Mouse (Mus musculus): Measurements from ENCODE around the gene Rtf1. TPM values are rescaled to one million over a fixed set of nuclear protein-coding genes. Genes with fewer than 3 reads are reported as not detected.
A peak's percentile ranks its signal among the peaks of the same experiment; 100 is the strongest.

The Rtf1 gene
- polyA plus RNA-seq, 1 experiment from 2014 or later: 9.8 TPM

DNA sequence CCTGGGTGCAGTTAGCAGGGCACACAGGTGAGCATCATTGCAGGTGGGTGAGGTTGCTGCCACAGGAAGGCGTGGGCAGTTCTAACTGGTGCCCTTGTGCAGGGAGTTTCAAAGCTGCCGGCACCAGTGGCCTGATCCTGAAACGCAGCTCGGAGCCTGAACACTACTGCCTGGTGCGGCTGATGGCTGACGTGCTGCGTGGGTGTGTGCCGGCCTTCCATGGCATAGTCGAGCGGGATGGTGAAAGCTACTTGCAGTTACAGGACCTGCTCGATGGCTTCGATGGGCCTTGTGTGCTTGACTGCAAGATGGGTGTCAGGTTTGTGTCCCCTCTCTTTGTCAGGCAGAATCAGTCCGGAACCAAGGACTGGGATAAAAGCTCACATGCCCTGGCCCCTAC lies 74.4 kb downstream of the Rtf1 start:
- Histone ChIP-seq H3K4me1 (replicated peaks) (peaks cover 12% of the 10 kb centered on the region), H3K4me2 (no peak overlapping the region), H3K36me3 (replicated peaks) (no peaks in the 10 kb centered on the region), H3K9me3 (replicated peaks) (no peaks in the 10 kb centered on the region), H3K9ac (no peak overlapping the region), H3K4me3 (replicated peaks) (no peak overlapping the region), H3K27me3 (peaks cover 97% of the 10 kb centered on the region), H3K27ac (replicated peaks) (no peak overlapping the region)
- WGBS (ENCODE audit: insufficient replicate concordance): 66% methylated on average over 13 of the region's 13 CpGs
- no peak for ATAC-seq (ENCODE audit: insufficient read depth)

DNA sequence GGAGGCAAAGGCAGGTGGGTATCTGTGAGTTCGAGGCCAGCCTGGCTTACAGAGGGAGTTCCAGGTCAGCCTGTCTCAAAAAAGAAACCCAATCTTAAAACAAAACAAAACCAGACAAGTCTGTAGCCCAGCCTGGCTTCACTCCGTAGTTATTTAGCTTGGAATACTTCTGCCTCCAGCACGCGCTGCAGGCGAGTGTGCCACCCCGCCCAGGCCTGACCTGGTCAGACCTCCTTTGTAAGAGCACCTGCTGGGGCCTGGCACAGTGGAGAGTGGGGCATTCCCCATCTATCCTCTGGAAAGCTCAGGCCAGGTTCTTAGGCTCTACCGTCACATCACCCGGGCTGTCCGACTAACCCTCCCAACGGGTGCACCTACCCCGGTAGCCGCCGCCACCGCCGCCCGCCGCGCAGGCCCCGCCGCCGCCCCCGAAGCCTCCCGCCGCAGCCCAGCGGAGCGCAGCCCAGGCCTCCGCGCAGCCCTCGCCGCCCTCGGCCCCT lies 82.8 kb downstream of the Rtf1 start:
- Histone ChIP-seq H3K27me3 (peaks cover 100% of the 10 kb centered on the region), H3K9ac (no peak overlapping the region), H3K9me3 (replicated peaks) (no peaks in the 10 kb centered on the region), H3K36me3 (replicated peaks) (no peaks in the 10 kb centered on the region), H3K27ac (replicated peaks) (no peak overlapping the region), H3K4me3 (replicated peaks) (peak overlapping the region; percentile 55), H3K4me2 (peak overlapping the region; percentile 73), H3K4me1 (replicated peaks) (peaks cover 16% of the 10 kb centered on the region)
- peak; percentile 18; the same call in 1 of the 2 replicates for ATAC-seq (ENCODE audit: insufficient read depth)
- 6% methylated on average over 27 of the region's 31 CpGs for WGBS (ENCODE audit: insufficient replicate concordance)

DNA sequence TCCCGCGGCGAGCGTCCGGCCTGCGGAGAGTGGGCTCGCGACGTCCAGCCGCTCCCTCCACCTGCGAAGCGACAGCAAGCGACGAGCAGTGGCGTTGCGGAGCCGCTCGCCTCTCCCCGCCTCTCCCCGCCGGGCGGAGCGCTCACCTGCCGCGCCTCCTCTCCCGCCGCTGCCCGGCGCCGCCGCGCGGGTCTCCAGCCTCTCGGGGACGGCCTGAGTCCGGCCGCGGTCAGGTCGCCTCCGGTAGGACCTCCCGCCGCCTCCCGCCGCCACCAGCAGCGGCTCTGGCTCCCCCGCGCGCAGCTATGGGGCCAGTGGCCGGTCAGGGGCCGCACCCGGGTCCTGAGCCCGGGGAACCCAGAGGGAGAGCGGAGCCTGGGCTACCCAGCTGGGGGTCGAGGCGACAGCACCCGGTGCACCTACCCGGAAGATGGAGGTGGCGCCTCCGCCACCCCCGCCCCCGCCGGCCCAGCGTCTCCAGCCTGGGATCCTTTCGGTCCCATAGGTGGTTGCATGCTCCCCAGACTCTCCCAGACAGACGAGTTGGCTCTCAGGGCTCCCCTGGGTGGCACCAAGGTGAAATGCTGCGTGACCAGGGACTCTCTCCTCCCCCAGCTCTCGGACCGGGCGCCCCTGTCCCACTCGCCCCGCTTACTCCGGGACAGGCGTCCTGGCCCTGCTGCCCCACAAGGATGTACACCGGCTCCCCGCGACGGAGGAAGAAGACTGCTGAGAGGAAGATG lies 83.4 kb downstream of the Rtf1 start:
- ATAC-seq (ENCODE audit: insufficient read depth): peak; percentile 28
- H3K27me3 ChIP-seq: peaks cover 96% of the 10 kb centered on the region
- 1% methylated on average over 69 of the region's 77 CpGs for WGBS (ENCODE audit: insufficient replicate concordance)

DNA sequence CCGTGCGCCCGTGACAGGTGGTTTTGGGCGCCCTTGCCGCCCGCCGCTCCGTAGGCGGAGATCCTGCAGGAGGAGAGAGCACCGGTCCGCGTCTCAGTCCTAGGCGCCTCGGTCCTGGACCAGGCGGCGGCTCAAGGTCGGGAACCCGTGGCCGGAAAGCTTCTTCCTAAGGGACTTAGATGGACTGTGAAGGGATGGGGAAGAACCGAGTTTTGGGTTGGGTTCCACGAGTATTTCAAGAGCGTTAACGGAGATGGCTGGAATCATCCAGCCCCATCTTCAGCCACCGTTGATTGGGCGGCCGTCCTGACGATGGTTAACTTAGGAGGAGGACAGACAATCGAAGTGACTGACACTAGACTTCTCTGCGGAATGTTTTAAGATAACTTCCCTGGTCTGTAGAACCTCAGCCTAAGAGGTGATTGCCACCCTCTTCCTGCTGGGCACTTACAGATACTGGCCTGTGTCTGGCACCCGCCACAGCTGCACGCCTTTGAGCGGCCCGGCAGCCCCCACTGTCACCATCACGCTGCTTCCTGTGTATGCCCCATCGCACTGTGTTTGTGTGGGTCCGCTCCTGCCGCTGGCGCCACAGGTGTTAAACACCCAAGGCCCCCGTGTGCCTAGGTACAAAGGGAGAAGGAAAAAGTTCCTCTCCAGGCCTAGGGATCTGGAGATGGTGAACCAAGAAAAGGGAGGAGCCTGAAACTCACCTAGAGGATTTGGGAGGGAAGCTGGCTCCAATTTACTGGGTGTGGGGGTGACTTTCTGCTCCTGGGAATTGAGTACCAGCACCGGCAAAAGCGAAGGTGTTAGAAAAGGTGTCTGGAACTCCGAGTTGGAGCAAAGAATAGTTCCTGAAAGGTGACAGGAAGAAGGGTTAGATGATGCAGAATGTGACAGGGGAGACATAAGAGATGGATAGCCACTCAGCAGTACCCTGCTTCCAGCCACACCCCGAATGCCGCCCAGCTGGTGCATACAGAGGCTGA lies 84.3 kb downstream of the Rtf1 start:
- H3K9me3 ChIP-seq (replicated peaks): no peaks in the 10 kb centered on the region
- 0 out of 2 replicates have a peak, but pooled peaks cover 8% of the 10 kb centered on the region for H3K36me3 ChIP-seq (replicated peaks)
- H3K27ac ChIP-seq (replicated peaks): no peak overlapping the region
- no peak overlapping the region for H3K9ac ChIP-seq
- H3K4me1 ChIP-seq (replicated peaks): peaks cover 16% of the 10 kb centered on the region
- ATAC-seq (ENCODE audit: insufficient read depth): no peak
- 5% methylated on average over 44 of the region's 44 CpGs for WGBS (ENCODE audit: insufficient replicate concordance)
- H3K4me3 ChIP-seq (replicated peaks): peak overlapping the region; percentile 55
- H3K27me3 ChIP-seq: peaks cover 87% of the 10 kb centered on the region
- H3K4me2 ChIP-seq: peak overlapping the region; percentile 73

More for the DNA sequence above, 83.4 kb downstream of the Rtf1 start:
- no peaks in the 10 kb centered on the region for H3K9me3 ChIP-seq (replicated peaks)
- H3K4me3 ChIP-seq (replicated peaks): peak overlapping the region; percentile 55
- H3K4me2 ChIP-seq: peak overlapping the region; percentile 73
- peaks cover 16% of the 10 kb centered on the region for H3K4me1 ChIP-seq (replicated peaks)
- no peaks in the 10 kb centered on the region for H3K36me3 ChIP-seq (replicated peaks)
- H3K9ac ChIP-seq: no peak overlapping the region
- H3K27ac ChIP-seq (replicated peaks): no peak overlapping the region

GRCm38 (mm10) chr2:119760251-119760650 lies 85.4 kb downstream of the Rtf1 start, which contains the start of gene Ltk:
Gene Ltk (minus strand): TSS chr2:119760431.
- H3K27me3 ChIP-seq: peaks cover 76% of the 10 kb centered on the region
- H3K4me1 ChIP-seq (replicated peaks): peaks cover 16% of the 10 kb centered on the region
- H3K27ac ChIP-seq (replicated peaks): no peak within 1 kb of the TSS
- H3K9ac ChIP-seq: no peak within 1 kb of the TSS
- no peaks in the 10 kb centered on the region for H3K9me3 ChIP-seq (replicated peaks)
- WGBS (ENCODE audit: insufficient replicate concordance): 10% methylated on average over 9 of the region's 9 CpGs
- H3K4me3 ChIP-seq (replicated peaks): no peak within 1 kb of the TSS
- no peak within 1 kb of the TSS; the same call in 1 of the 2 replicates for H3K4me2 ChIP-seq
- ATAC-seq (ENCODE audit: insufficient read depth): no peak
- peaks cover 13% of the 10 kb centered on the region; the same call in 1 of the 2 replicates for H3K36me3 ChIP-seq (replicated peaks)

- ATAC-seq (ENCODE audit: insufficient read depth): no peak
- H3K9ac ChIP-seq: no peak overlapping the region
- 47% methylated on average over 1 of the region's 1 CpGs for WGBS (ENCODE audit: insufficient replicate concordance)
Measured at GRCm38 (mm10) chr2:119762276-119762675, 87.4 kb downstream of the Rtf1 start.

GRCm38 (mm10) chr2:119763924-119764323 lies 89.1 kb downstream of the Rtf1 start:
- H3K4me2 ChIP-seq: no peak overlapping the region
- 53% methylated on average over 4 of the region's 4 CpGs for WGBS (ENCODE audit: insufficient replicate concordance)
- no peaks in the 10 kb centered on the region for H3K9me3 ChIP-seq (replicated peaks)
- no peak for ATAC-seq (ENCODE audit: insufficient read depth)
- H3K4me1 ChIP-seq (replicated peaks): peaks cover under 1% of the 10 kb centered on the region; the same call in 1 of the 2 replicates
- no peak overlapping the region for H3K9ac ChIP-seq
- peaks cover 26% of the 10 kb centered on the region for H3K36me3 ChIP-seq (replicated peaks)
- peaks cover 39% of the 10 kb centered on the region for H3K27me3 ChIP-seq
- H3K4me3 ChIP-seq (replicated peaks): no peak overlapping the region
- no peak overlapping the region for H3K27ac ChIP-seq (replicated peaks)

More at GRCm38 (mm10) chr2:119762276-119762675, 87.4 kb downstream of the Rtf1 start:
- Histone ChIP-seq H3K9me3 (replicated peaks) (no peaks in the 10 kb centered on the region), H3K4me1 (replicated peaks) (peaks cover 16% of the 10 kb centered on the region), H3K27me3 (peaks cover 56% of the 10 kb centered on the region), H3K4me2 (no peak overlapping the region), H3K4me3 (replicated peaks) (no peak overlapping the region), H3K36me3 (replicated peaks) (peaks cover 18% of the 10 kb centered on the region), H3K27ac (replicated peaks) (no peak overlapping the region)

DNA sequence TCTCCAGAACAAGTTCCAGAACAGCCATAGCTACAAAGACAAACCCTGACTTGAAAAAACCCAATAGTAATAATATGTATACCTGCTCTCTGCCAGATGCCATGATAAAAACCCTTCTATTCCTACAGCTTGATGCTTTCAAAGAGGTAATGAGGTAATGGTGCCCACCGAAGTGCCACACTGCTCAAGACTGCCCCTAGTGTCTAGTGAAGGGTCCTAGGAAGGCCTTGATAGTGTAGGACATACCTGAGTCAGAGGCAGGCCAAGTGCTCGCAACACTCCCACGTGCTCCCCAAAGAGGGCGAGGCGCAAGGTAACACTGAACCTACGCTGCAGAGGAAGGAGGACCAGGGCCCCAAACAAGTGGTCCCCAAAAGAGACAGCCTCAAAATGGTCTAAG lies 92.4 kb downstream of the Rtf1 start:
- Histone ChIP-seq H3K9ac (no peak overlapping the region), H3K4me1 (replicated peaks) (no peaks in the 10 kb centered on the region), H3K36me3 (replicated peaks) (peaks cover 44% of the 10 kb centered on the region), H3K9me3 (replicated peaks) (no peaks in the 10 kb centered on the region), H3K4me2 (no peak overlapping the region), H3K4me3 (replicated peaks) (no peak overlapping the region), H3K27ac (replicated peaks) (no peak overlapping the region), H3K27me3 (peaks cover 6% of the 10 kb centered on the region)
- ATAC-seq (ENCODE audit: insufficient read depth): no peak
- 85% methylated on average over 6 of the region's 6 CpGs for WGBS (ENCODE audit: insufficient replicate concordance)

Other genes starting within 250 kb of the Rtf1 start
- 1.4 and 1.6 TPM in 2 replicates for gene Ino80, start 197.4 kb upstream of the Rtf1 start, polyA plus RNA-seq (2015; fragmentation: Nextera tagmentation; extraction: Ambion mirVana)
- 0.08 and 0.15 TPM in 2 replicates for gene Exd1, start 127.4 kb upstream of the Rtf1 start, polyA plus RNA-seq (2015; fragmentation: Nextera tagmentation; extraction: Ambion mirVana)
- 56.1 and 62.6 TPM in 2 replicates for gene Chp1, start 127.4 kb upstream of the Rtf1 start, polyA plus RNA-seq (2015; fragmentation: Nextera tagmentation; extraction: Ambion mirVana)
- gene Nusap1, start 56.8 kb upstream of the Rtf1 start, polyA plus RNA-seq (2015; fragmentation: Nextera tagmentation; extraction: Ambion mirVana): 88.1 and 94.0 TPM in 2 replicates
- gene Oip5, start 56.6 kb upstream of the Rtf1 start, polyA plus RNA-seq (2015; fragmentation: Nextera tagmentation; extraction: Ambion mirVana): 34.7 and 37.0 TPM in 2 replicates
- 30.8 and 30.9 TPM in 2 replicates for gene Ndufaf1, start 12.2 kb upstream of the Rtf1 start, polyA plus RNA-seq (2015; fragmentation: Nextera tagmentation; extraction: Ambion mirVana)
- gene Itpka, start 67.3 kb downstream of the Rtf1 start, polyA plus RNA-seq (2015; fragmentation: Nextera tagmentation; extraction: Ambion mirVana): 2.7 and 4.2 TPM in 2 replicates
- 0.07 and 0.13 TPM in 2 replicates for gene Ltk, start 85.4 kb downstream of the Rtf1 start, polyA plus RNA-seq (2015; fragmentation: Nextera tagmentation; extraction: Ambion mirVana)
- 9.1 and 9.9 TPM in 2 replicates for gene Rpap1, start 112.5 kb downstream of the Rtf1 start, polyA plus RNA-seq (2015; fragmentation: Nextera tagmentation; extraction: Ambion mirVana)
- 1.1 TPM in 2 replicates for gene Tyro3, start 122.7 kb downstream of the Rtf1 start, polyA plus RNA-seq (2015; fragmentation: Nextera tagmentation; extraction: Ambion mirVana)
- gene Mga, start 222.2 kb downstream of the Rtf1 start, polyA plus RNA-seq (2015; fragmentation: Nextera tagmentation; extraction: Ambion mirVana): 5.3 and 5.5 TPM in 2 replicates